Mouse (Mus musculus) brain, adult 2 months (tissue): ENCODE results near the gene Rgs6.

Source experiments
- DNase-seq: peaks from one replicate; pipeline ENCODE4 v3.0.0; 2011; ENCODE audit warnings: low read depth, low spot score

Gene Rgs6

GRCm38 (mm10) chr12:82854902-82855301 lies 266.8 kb downstream of the Rgs6 start:
- no peak for DNase-seq

GRCm38 (mm10) chr12:82855333-82856107 lies 267.4 kb downstream of the Rgs6 start:
- peak; percentile 46 for DNase-seq

GRCm38 (mm10) chr12:82865686-82866085 lies 277.6 kb downstream of the Rgs6 start:
- peak; percentile 41 for DNase-seq

GRCm38 (mm10) chr12:82880711-82881110 lies 292.6 kb downstream of the Rgs6 start:
- no peak for DNase-seq

GRCm38 (mm10) chr12:82883079-82883478 lies 295.0 kb downstream of the Rgs6 start:
- no peak for DNase-seq

- no peak for DNase-seq
Observed at GRCm38 (mm10) chr12:82894971-82895838, 307.1 kb downstream of the Rgs6 start.

GRCm38 (mm10) chr12:82905773-82906172 lies 317.7 kb downstream of the Rgs6 start:
- peak; percentile 83 for DNase-seq

- DNase-seq = no peak
Observed at GRCm38 (mm10) chr12:82910846-82911245, 322.8 kb downstream of the Rgs6 start.

- DNase-seq = no peak
Observed at GRCm38 (mm10) chr12:82914127-82914526, 326.0 kb downstream of the Rgs6 start.

- no peak for DNase-seq
Observed at GRCm38 (mm10) chr12:82920146-82920545, 332.1 kb downstream of the Rgs6 start.

GRCm38 (mm10) chr12:82921287-82922015 lies 333.4 kb downstream of the Rgs6 start:
- peak; percentile 33 for DNase-seq

- DNase-seq = peak; percentile 49
Observed at GRCm38 (mm10) chr12:82922856-82923506, 334.9 kb downstream of the Rgs6 start.

- peak; percentile 79 for DNase-seq
Observed at GRCm38 (mm10) chr12:82932706-82933461, 344.8 kb downstream of the Rgs6 start.

GRCm38 (mm10) chr12:82935121-82935762 lies 347.1 kb downstream of the Rgs6 start:
- DNase-seq = no peak

- DNase-seq = no peak
Observed at GRCm38 (mm10) chr12:82935767-82936166, 347.7 kb downstream of the Rgs6 start.

GRCm38 (mm10) chr12:82940461-82940860 lies 352.4 kb downstream of the Rgs6 start:
- peak; percentile 34 for DNase-seq

GRCm38 (mm10) chr12:82946507-82946906 lies 358.4 kb downstream of the Rgs6 start:
- peak; percentile 90 for DNase-seq

- DNase-seq = no peak
Observed at GRCm38 (mm10) chr12:82961111-82961510, 373.0 kb downstream of the Rgs6 start.

GRCm38 (mm10) chr12:82961852-82962251 lies 373.8 kb downstream of the Rgs6 start:
- DNase-seq = peak; percentile 42

GRCm38 (mm10) chr12:82970521-82971105 lies 382.5 kb downstream of the Rgs6 start:
- DNase-seq = peak; percentile 92
